Mouse (Mus musculus) lung, embryonic 15.5 days (tissue): Measurements from ENCODE around the gene E130114P18Rik. TPM values are rescaled to one million over a fixed set of nuclear protein-coding genes. Genes with fewer than 3 reads are reported as not detected.
A peak's percentile ranks its signal among the peaks of the same experiment; 100 is the strongest.

Experiments
- ATAC-seq: fragments of 200-750 bp; cut with Nextera tagmentation; 2 replicates; pipeline ENCODE4 v1.8.0; 2017; ENCODE audit warnings: moderate number of reproducible peaks, borderline replicate concordance; ENCODE audit not compliant: low FRiP score, low TSS enrichment; ENCODE audit errors: extremely low read depth
- H3K27ac ChIP-seq: fragments of 300-500 bp; sonication (generic); 2 replicates; pipeline ENCODE4 v1.5.1; 2015; ENCODE audit warnings: moderate library complexity, mild to moderate bottlenecking, inconsistent platforms
- H3K27me3 ChIP-seq: fragments of 300-500 bp; sonication (generic); 2 replicates; pipeline ENCODE4 v1.6.1; 2015; ENCODE audit warnings: inconsistent platforms
- H3K36me3 ChIP-seq: fragments of 300-500 bp; sonication (generic); 2 replicates; pipeline ENCODE4 v1.6.1; 2015; ENCODE audit warnings: inconsistent platforms
- H3K4me1 ChIP-seq: fragments of 300-500 bp; sonication (generic); 2 replicates; pipeline ENCODE4 v1.6.1; 2015; ENCODE audit warnings: inconsistent platforms
- H3K4me2 ChIP-seq: fragments of 300-500 bp; sonication (generic); 2 replicates; pipeline ENCODE4 v1.6.1; 2015; ENCODE audit warnings: inconsistent platforms, mild to moderate bottlenecking, moderate library complexity
- H3K4me3 ChIP-seq: fragments of 300-500 bp; sonication (generic); 2 replicates; pipeline ENCODE4 v1.5.1; 2015; ENCODE audit warnings: mild to moderate bottlenecking, inconsistent platforms
- H3K9ac ChIP-seq: fragments of 300-500 bp; sonication (generic); 2 replicates; pipeline ENCODE4 v1.6.1; 2015; ENCODE audit warnings: inconsistent platforms
- H3K9me3 ChIP-seq: fragments of 300-500 bp; sonication (generic); 2 replicates; pipeline ENCODE4 v1.6.1; 2016; ENCODE audit warnings: inconsistent platforms
- WGBS: fragments of 180-500 bp; shearing (Covaris S2); methylation state at CpG from one replicate; pipeline ENCODE4 v1.1.7; 2015; 5-methylcytosine and 5-hydroxymethylcytosine counted together
- polyA plus RNA-seq: library from polyadenylated mRNA; unstranded; fragments of >200 nt; fragmentation: Nextera tagmentation; extraction: Ambion mirVana; gene quantifications from 2 replicates; pipeline ENCODE4 v1.2.1, GENCODE M21; 2015

The E130114P18Rik gene
- polyA plus RNA-seq, 1 experiment from 2014 or later, result 0.44 TPM

DNA sequence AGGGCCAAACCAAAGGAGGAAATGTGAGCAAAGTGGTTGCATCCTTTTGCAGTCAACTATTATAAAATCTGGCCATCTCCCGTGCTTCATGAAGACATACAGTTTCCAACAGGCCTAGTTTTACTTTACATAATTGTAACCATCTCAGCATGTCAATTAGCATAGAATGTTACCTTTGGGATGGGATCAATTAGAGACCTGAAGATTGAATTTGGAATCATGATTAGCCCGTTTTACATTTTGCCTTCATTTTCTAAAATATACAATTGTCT lies 129.5 kb downstream of the E130114P18Rik start:
- Histone ChIP-seq H3K4me3 (no peak overlapping the region), H3K9ac (no peak overlapping the region), H3K27ac (no peak overlapping the region), H3K9me3 (no peaks in the 10 kb centered on the region), H3K4me2 (no peak overlapping the region), H3K36me3 (no peaks in the 10 kb centered on the region), H3K4me1 (peaks cover 20% of the 10 kb centered on the region), H3K27me3 (no peaks in the 10 kb centered on the region)
- ATAC-seq, result no peak
- 81% methylated on average over 2 of the region's 2 CpGs for WGBS

- Histone ChIP-seq H3K4me1 (peaks cover 20% of the 10 kb centered on the region), H3K9ac (no peak overlapping the region), H3K4me3 (no peak overlapping the region), H3K9me3 (no peaks in the 10 kb centered on the region), H3K27me3 (no peaks in the 10 kb centered on the region), H3K27ac (no peak overlapping the region), H3K36me3 (no peaks in the 10 kb centered on the region), H3K4me2 (no peak overlapping the region)
- ATAC-seq, result no peak
- 71% methylated on average over 15 of the region's 15 CpGs for WGBS
These were observed 130.0 kb downstream of the E130114P18Rik start for GRCm38 (mm10) chr4:97647700-97648435.

DNA sequence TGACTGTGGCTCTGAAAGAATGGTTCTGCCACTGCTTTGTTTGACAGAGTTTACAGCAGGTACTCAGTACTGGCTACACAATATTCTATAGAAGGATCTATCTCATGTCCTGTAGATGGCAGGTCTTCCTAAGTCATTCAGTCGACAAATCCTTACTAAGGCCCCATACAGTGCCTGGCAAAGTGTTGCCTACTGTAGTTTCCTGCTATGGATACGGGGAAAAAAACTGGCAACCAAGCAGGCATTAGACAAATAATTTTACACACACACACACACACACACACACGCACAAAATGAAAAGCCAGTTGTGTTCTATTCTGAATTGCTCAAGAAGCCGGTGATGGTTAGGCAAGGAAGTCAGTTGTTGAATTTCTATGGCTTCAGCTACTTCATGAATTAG lies 130.6 kb downstream of the E130114P18Rik start:
- no peak for ATAC-seq
- H3K27ac ChIP-seq, result no peak overlapping the region
- H3K4me3 ChIP-seq, result no peak overlapping the region
- no peaks in the 10 kb centered on the region for H3K27me3 ChIP-seq
- peaks cover 20% of the 10 kb centered on the region for H3K4me1 ChIP-seq
- H3K4me2 ChIP-seq, result no peak overlapping the region
- H3K9ac ChIP-seq, result no peak overlapping the region
- no peaks in the 10 kb centered on the region for H3K9me3 ChIP-seq
- no peaks in the 10 kb centered on the region for H3K36me3 ChIP-seq
- 91% methylated on average over 4 of the region's 4 CpGs for WGBS

DNA sequence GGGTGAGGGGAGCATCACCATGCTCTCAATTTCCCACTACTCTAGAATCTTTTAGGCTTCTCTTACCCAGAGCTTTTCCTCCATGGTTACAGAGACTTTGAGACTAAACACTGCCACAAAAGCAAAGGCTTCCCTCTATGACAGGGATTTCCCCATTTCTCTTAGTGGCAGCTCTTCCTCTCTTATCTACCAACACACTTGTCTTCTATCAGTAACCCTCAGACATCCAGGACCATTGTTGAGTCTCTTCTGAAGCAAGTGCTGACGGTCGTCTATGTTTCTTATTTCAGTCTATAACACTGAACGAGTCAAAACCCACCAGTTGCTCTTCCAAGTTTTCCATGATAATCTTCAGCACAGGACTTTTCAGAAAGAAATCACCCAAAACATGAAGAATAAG lies 137.5 kb downstream of the E130114P18Rik start:
- no peak for ATAC-seq
- Histone ChIP-seq H3K27me3 (no peaks in the 10 kb centered on the region), H3K4me3 (no peak overlapping the region), H3K4me2 (no peak overlapping the region), H3K27ac (no peak overlapping the region), H3K9ac (no peak overlapping the region), H3K9me3 (no peaks in the 10 kb centered on the region), H3K36me3 (no peaks in the 10 kb centered on the region), H3K4me1 (peaks cover 4% of the 10 kb centered on the region; the same call in 1 of the 2 replicates)
- 74% methylated on average over 3 of the region's 3 CpGs for whole genome bisulfite sequencing

DNA sequence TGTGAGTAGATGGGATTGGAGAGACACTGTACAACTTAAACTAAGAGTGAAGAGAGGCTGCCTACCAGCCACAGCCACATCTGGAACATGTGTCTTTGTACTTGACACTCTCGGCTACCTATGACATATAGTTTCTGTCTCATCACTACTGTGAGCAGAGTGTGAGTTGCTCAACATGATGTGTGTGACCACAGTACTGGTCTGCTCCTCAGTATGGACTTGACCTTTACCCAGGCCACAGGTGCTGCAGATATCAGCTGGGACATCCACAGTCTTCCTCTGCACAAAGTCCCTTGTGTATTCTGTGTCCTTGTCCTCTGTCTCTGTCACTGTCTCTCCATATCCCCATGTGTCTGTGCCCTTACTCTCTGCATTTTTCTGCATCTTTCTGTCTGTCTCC lies 141.3 kb downstream of the E130114P18Rik start:
- Histone ChIP-seq H3K9ac (no peak overlapping the region), H3K9me3 (no peaks in the 10 kb centered on the region), H3K27me3 (no peaks in the 10 kb centered on the region), H3K4me3 (no peak overlapping the region), H3K27ac (no peak overlapping the region), H3K4me1 (peaks cover 4% of the 10 kb centered on the region; the same call in 1 of the 2 replicates), H3K4me2 (no peak overlapping the region), H3K36me3 (no peaks in the 10 kb centered on the region)
- no peak for ATAC-seq
- 80% methylated on average over 1 of the region's 1 CpGs for WGBS

GRCm38 (mm10) chr4:97635757-97636292 lies 142.1 kb downstream of the E130114P18Rik start:
- H3K4me2 ChIP-seq, result no peak overlapping the region
- no peak overlapping the region for H3K27ac ChIP-seq
- no peak overlapping the region for H3K9ac ChIP-seq
- H3K27me3 ChIP-seq, result no peaks in the 10 kb centered on the region
- peaks cover 4% of the 10 kb centered on the region; the same call in 1 of the 2 replicates for H3K4me1 ChIP-seq
- no peaks in the 10 kb centered on the region for H3K9me3 ChIP-seq
- ATAC-seq, result no peak
- WGBS, result 57% methylated on average over 1 of the region's 1 CpGs
- no peak overlapping the region for H3K4me3 ChIP-seq
- H3K36me3 ChIP-seq, result no peaks in the 10 kb centered on the region

- peaks cover 4% of the 10 kb centered on the region; the same call in 1 of the 2 replicates for H3K4me1 ChIP-seq
- no peak overlapping the region for H3K9ac ChIP-seq
- WGBS, result 50% methylated on average over 6 of the region's 6 CpGs
- H3K36me3 ChIP-seq, result no peaks in the 10 kb centered on the region
- H3K9me3 ChIP-seq, result no peaks in the 10 kb centered on the region
- H3K27me3 ChIP-seq, result no peaks in the 10 kb centered on the region
- no peak for ATAC-seq
- no peak overlapping the region for H3K4me2 ChIP-seq
- H3K4me3 ChIP-seq, result no peak overlapping the region
- no peak overlapping the region for H3K27ac ChIP-seq
These were observed 142.6 kb downstream of the E130114P18Rik start for GRCm38 (mm10) chr4:97635296-97635755.

DNA sequence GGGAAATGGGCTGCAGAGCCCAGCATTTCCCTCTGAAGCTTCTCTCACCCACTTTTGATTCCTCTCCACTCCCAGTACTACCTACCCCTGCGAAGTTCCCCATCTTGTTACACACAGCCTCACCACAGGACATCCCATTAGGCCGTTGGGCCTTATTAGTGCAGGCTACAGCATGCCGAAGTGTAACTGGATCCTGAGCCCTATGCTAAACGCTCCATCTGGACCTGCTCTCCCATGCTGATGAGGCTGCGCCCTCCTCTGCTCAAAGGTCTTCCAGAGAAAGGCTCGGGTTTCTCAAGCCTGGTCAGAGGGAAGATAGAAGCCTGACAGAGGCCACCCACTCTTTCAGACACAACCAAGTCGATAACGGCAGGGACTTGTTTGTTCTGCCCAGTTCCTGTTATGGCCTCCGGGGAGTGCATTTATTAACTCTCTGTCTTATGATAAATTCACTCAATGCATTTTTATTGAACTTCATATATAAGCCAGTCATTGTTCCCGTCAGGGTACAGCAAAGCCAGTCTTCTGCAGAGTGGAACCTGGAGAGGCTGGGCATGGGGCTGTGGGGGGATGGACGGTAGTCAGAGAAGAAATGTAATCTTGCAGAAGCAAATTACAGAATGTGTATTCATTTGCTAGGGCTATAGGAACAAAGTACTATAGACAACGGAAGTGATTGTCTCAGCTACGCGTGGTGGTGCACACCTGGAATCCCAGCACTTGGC lies 148.8 kb downstream of the E130114P18Rik start:
- peaks cover 18% of the 10 kb centered on the region for H3K4me1 ChIP-seq
- ATAC-seq, result peak; percentile 64; the same call in 1 of the 2 replicates
- WGBS, result 32% methylated on average over 14 of the region's 14 CpGs

GRCm38 (mm10) chr4:97626002-97626720 lies 151.7 kb downstream of the E130114P18Rik start:
- no peak for ATAC-seq
- Histone ChIP-seq H3K9me3 (no peaks in the 10 kb centered on the region), H3K4me2 (no peak overlapping the region; the same call in 1 of the 2 replicates), H3K4me1 (peaks cover 18% of the 10 kb centered on the region), H3K27me3 (no peaks in the 10 kb centered on the region), H3K36me3 (no peaks in the 10 kb centered on the region), H3K4me3 (no peak overlapping the region), H3K27ac (no peak overlapping the region), H3K9ac (no peak overlapping the region)
- 26% methylated on average over 16 of the region's 16 CpGs for WGBS

More for the DNA sequence above, 148.8 kb downstream of the E130114P18Rik start:
- H3K27me3 ChIP-seq, result no peaks in the 10 kb centered on the region
- H3K9ac ChIP-seq, result no peak overlapping the region
- no peak overlapping the region for H3K27ac ChIP-seq
- no peaks in the 10 kb centered on the region for H3K9me3 ChIP-seq
- H3K4me3 ChIP-seq, result no peak overlapping the region
- H3K36me3 ChIP-seq, result no peaks in the 10 kb centered on the region
- H3K4me2 ChIP-seq, result no peak overlapping the region

DNA sequence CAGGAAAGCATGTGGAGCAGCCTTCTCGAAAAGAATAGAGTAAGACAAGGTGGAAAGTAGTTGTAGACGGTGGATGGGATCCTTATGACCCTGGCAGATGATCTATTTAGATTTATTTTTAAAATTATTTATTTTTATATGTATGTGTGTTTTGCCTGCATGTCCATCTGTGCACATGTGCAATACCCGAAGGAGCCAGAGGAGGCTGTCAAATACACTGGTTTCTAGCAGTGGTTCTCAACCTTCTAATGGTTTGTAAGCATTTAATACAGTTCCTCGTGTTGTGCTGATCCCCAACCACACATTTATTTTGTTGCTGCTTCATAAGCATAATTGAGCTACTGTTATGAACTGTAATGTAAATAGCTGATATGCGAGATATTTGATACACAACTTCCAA lies 154.7 kb downstream of the E130114P18Rik start:
- no peaks in the 10 kb centered on the region for H3K36me3 ChIP-seq
- no peak overlapping the region for H3K4me2 ChIP-seq
- 69% methylated on average over 5 of the region's 5 CpGs for WGBS
- no peak overlapping the region for H3K4me3 ChIP-seq
- no peak overlapping the region for H3K9ac ChIP-seq
- peaks cover 23% of the 10 kb centered on the region for H3K4me1 ChIP-seq
- ATAC-seq, result no peak
- H3K27ac ChIP-seq, result no peak overlapping the region
- H3K27me3 ChIP-seq, result no peaks in the 10 kb centered on the region
- no peaks in the 10 kb centered on the region for H3K9me3 ChIP-seq

- H3K9ac ChIP-seq, result no peak overlapping the region
These were observed 156.1 kb downstream of the E130114P18Rik start for GRCm38 (mm10) chr4:97621731-97622130.

More at GRCm38 (mm10) chr4:97621731-97622130, 156.1 kb downstream of the E130114P18Rik start:
- ATAC-seq, result no peak
- Histone ChIP-seq H3K4me1 (peaks cover 23% of the 10 kb centered on the region), H3K27me3 (0 out of 2 replicates have a peak, but pooled peaks cover 3% of the 10 kb centered on the region), H3K9me3 (no peaks in the 10 kb centered on the region), H3K36me3 (no peaks in the 10 kb centered on the region), H3K27ac (no peak overlapping the region), H3K4me3 (no peak overlapping the region), H3K4me2 (no peak overlapping the region)
- 75% methylated on average over 4 of the region's 4 CpGs for WGBS
